13 mouse cellular contexts compared by ENCODE assay signal in the genomic region with DNA sequence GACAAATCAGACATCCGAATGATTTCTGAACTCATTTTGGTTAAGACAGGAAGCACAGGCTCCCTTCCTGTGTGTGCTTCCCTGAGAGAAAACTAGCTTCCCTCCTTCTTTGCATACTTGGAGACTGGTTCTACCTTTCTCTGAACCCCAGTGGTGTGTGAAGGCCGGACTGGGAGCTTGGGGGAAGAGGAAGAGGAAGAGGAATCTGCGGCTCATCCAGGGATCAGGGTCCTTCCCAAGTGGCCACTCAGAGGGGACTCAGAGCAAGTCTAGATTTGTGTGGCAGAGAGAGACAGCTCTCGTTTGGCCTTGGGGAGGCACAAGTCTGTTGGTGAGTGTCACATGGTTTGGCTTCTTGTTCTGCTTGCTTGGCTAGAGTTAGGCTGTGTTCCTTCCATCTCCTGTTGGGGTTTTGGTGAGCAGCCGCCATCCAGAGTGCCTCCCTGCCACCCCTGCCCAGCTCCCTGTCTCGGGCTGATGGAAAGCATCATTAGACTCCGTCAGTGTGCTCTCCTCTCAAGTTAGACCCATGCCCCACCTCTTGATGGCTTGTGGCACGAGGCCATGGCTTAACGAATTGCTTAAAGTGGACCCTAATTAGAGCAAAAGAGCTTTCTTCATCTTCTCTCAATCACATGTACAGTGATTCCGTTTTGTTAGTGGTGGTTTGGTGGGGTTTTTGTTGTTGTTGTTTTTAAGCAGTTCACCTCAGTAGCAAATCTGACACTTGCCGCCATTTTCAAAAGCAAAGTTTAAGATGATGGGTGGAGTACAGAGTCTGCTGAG. TPM values are rescaled to one million over a fixed set of nuclear protein-coding genes. Genes with fewer than 3 reads are reported as not detected.
DNase-seq lines count a peak whose midpoint lies in the region; ATAC-seq and TF ChIP-seq lines count a peak whose summit lies in the region.
"Had no signal": no experiment of that assay in that cellular context is flagged by ENCODE, and none has a peak within 500 bp of the region (broad histone marks: within the 10 kb centered on the region; RNA-seq: fewer than 3 reads in every experiment).

No protein-coding gene starts in this region.

- H3K36me3 ChIP-seq in heart, postnatal 0 days (replicated peaks; ENCODE audit: control insufficient read depth, insufficient read depth, low read length) = no peaks in the 10 kb centered on the region
- H3K36me3 ChIP-seq: heart, embryonic 13.5 days; limb, embryonic 10.5 days had no signal

- no peak for TF ChIP-seq CTCF in heart, postnatal 0 days (IDR thresholded peaks at IDR 0.05; ENCODE audit: low read depth)

- H3K9me3 ChIP-seq in heart, postnatal 0 days (replicated peaks; ENCODE audit: control insufficient read depth, low read length) = no peaks in the 10 kb centered on the region
- H3K9me3 ChIP-seq: forebrain, embryonic 13.5 days; heart, embryonic 13.5 days; limb, embryonic 10.5 days had no signal

- no peak for ATAC-seq in heart, postnatal 0 days (ENCODE audit: insufficient read depth, low read depth)
- ATAC-seq in granulocyte monocyte progenitor cell, adult 5-6 weeks (replicated peaks; ENCODE audit: poor library complexity, severe bottlenecking) = peak; percentile 12
- peak; percentile 24 for ATAC-seq in monocyte, adult 5-6 weeks (replicated peaks; ENCODE audit: insufficient number of reproducible peaks, low FRiP score, low TSS enrichment, poor library complexity, severe bottlenecking)
- ATAC-seq: forebrain, embryonic 13.5 days had no signal

- 67% methylated on average over 11 of the region's 11 CpGs for WGBS in heart, postnatal 0 days

- peaks cover 6% of the 10 kb centered on the region; the same call in 1 of the 2 replicates for H3K4me1 ChIP-seq in heart, postnatal 0 days (ENCODE audit: control insufficient read depth, insufficient read depth)

- no peak for TF ChIP-seq EP300 in heart, postnatal 0 days (IDR thresholded peaks at IDR 0.05; ENCODE audit: low read depth)

- no peak overlapping the region for H3K4me2 ChIP-seq in heart, postnatal 0 days (ENCODE audit: low read depth, low read length)
- H3K4me2 ChIP-seq: forebrain, embryonic 13.5 days; heart, embryonic 13.5 days had no signal

- H3K27ac ChIP-seq in heart, postnatal 0 days (ENCODE audit: low read depth) = no peak overlapping the region
- H3K27ac ChIP-seq: forebrain, embryonic 13.5 days; heart, embryonic 13.5 days; kidney, postnatal 0 days; limb, embryonic 10.5 days had no signal

- H3K9ac ChIP-seq in heart, postnatal 0 days (replicated peaks; ENCODE audit: low read depth, low read length) = no peak overlapping the region
- H3K9ac ChIP-seq: forebrain, embryonic 13.5 days; heart, embryonic 13.5 days had no signal

- peak overlapping the region; percentile 10; the same call in 1 of the 2 replicates for H3K4me3 ChIP-seq in heart, postnatal 0 days (ENCODE audit: low read depth, low read length)
- H3K4me3 ChIP-seq: forebrain, embryonic 13.5 days; heart, embryonic 13.5 days; limb, embryonic 10.5 days had no signal

- H3K27me3 ChIP-seq in heart, postnatal 0 days (ENCODE audit: control insufficient read depth, insufficient read depth, low read length) = peaks cover 26% of the 10 kb centered on the region

- no peak for DNase-seq in heart, postnatal 0 days (ENCODE audit: low spot score)
- DNase-seq in heart, postnatal 4 days = no peak
- peak; percentile 61 for DNase-seq in thymus, postnatal 14 days
- DNase-seq in adrenal gland, postnatal 25 days = no peak
- no peak for DNase-seq in urinary bladder, postnatal 14 days (ENCODE audit: low spot score)
- DNase-seq in cerebellum, postnatal 36 days = no peak
- DNase-seq: midbrain, embryonic 14.5 days had no signal

RNA-seq across cellular contexts. Expression of a gene that starts 5.4 kb away (rescaled TPM):
- 1.0 and 12.9 TPM in 2 replicates for total RNA-seq in heart, postnatal 0 days (2014; rRNA removed; ENCODE audit: low replicate concordance)
- polyA plus RNA-seq in heart, postnatal 0 days (2015; fragmentation: Nextera tagmentation; extraction: Ambion mirVana) = 0.19 and 0.21 TPM in 2 replicates
- total RNA-seq in heart, postnatal 4 days (2021) = 1 to 10 TPM; 1.7 to 1.8 TPM
- total RNA-seq in granulocyte monocyte progenitor cell, adult 5-6 weeks (2014; fragmentation: Nextera tagmentation) = 108 and 128 TPM in 2 replicates
- total RNA-seq in granulocyte monocyte progenitor cell, adult 5-6 weeks (2017) = 51.0 and 56.0 TPM in 2 replicates
- 137 to 339 TPM (median 177 TPM) in 3 replicates for total RNA-seq in monocyte, adult 5-6 weeks (2017)
- total RNA-seq in adrenal gland, postnatal 25 days (2021) = 0.71 and 0.97 TPM in 2 replicates
